Mouse (Mus musculus) heart, embryonic 15.5 days (tissue): ENCODE measurements around the gene Eif1ad. TPM values are rescaled to one million over a fixed set of nuclear protein-coding genes. Genes with fewer than 3 reads are reported as not detected.
"Not testable (repeated sequence)": the region's sequence is repeated elsewhere in the genome, so short reads cannot be mapped to it uniquely, and the experiment has no call there.

Experiments used
- ATAC-seq: fragments of 200-750 bp; cut with Nextera tagmentation; replicated peaks from 2 replicates; pipeline ENCODE4 v1.8.0; 2017; ENCODE audit warnings: low read depth, moderate TSS enrichment; ENCODE audit not compliant: insufficient number of reproducible peaks, insufficient read depth, low FRiP score
- H3K27ac ChIP-seq: fragments of 300-500 bp; sonication (generic); 2 replicates; pipeline ENCODE4 v1.5.1; 2015; ENCODE audit warnings: mild to moderate bottlenecking, inconsistent platforms
- H3K27me3 ChIP-seq: fragments of 300-500 bp; sonication (generic); 2 replicates; pipeline ENCODE4 v1.6.1; 2015; ENCODE audit warnings: inconsistent platforms
- H3K36me3 ChIP-seq: fragments of 300-500 bp; sonication (generic); 2 replicates; pipeline ENCODE4 v1.6.1; 2015; ENCODE audit warnings: mild to moderate bottlenecking, inconsistent platforms
- H3K4me1 ChIP-seq: fragments of 300-500 bp; sonication (generic); replicated peaks from 2 replicates; pipeline ENCODE4 v1.6.1; 2015; ENCODE audit warnings: inconsistent platforms
- H3K4me2 ChIP-seq: fragments of 300-500 bp; sonication (generic); 2 replicates; pipeline ENCODE4 v1.6.1; 2015; ENCODE audit warnings: inconsistent platforms, mild to moderate bottlenecking, moderate library complexity
- H3K4me3 ChIP-seq: fragments of 300-500 bp; sonication (generic); 2 replicates; pipeline ENCODE4 v1.5.1; 2015; ENCODE audit warnings: mild to moderate bottlenecking, inconsistent platforms
- H3K9ac ChIP-seq: fragments of 300-500 bp; sonication (generic); 2 replicates; pipeline ENCODE4 v1.6.1; 2015; ENCODE audit warnings: mild to moderate bottlenecking, inconsistent platforms
- H3K9me3 ChIP-seq: fragments of 300-500 bp; sonication (generic); replicated peaks from 2 replicates; pipeline ENCODE4 v1.6.1; 2016; ENCODE audit warnings: inconsistent platforms
- WGBS: fragments of 180-500 bp; shearing (Covaris S2); methylation state at CpG from one replicate; pipeline ENCODE4 v1.1.7; 2015; ENCODE audit warnings: mixed read lengths; 5-methylcytosine and 5-hydroxymethylcytosine counted together
- polyA plus RNA-seq: library from polyadenylated mRNA; unstranded; fragments of >200 nt; fragmentation: Nextera tagmentation; extraction: Ambion mirVana; gene quantifications from 2 replicates; pipeline ENCODE4 v1.2.1, GENCODE M21; 2015

Eif1ad gene
- polyA plus RNA-seq, 1 experiment from 2014 or later: 35.3 TPM

- Histone ChIP-seq H3K9ac (peak within 1 kb of the TSS; percentile 41), H3K4me2 (peak within 1 kb of the TSS; percentile 90), H3K4me3 (peak within 1 kb of the TSS; percentile 49)
- not testable (repeated sequence) for H3K27ac ChIP-seq, H3K9me3 ChIP-seq, ATAC-seq, H3K27me3 ChIP-seq, H3K36me3 ChIP-seq, H3K4me1 ChIP-seq
- 63% methylated on average over 6 of the region's 6 CpGs for whole genome bisulfite sequencing
Measured at GRCm38 (mm10) chr19:5349502-5349873, 17.1 kb upstream of the Eif1ad start, which contains the start of gene Cst6. Gene Cst6, minus strand, starts transcription at chr19:5349574.

DNA sequence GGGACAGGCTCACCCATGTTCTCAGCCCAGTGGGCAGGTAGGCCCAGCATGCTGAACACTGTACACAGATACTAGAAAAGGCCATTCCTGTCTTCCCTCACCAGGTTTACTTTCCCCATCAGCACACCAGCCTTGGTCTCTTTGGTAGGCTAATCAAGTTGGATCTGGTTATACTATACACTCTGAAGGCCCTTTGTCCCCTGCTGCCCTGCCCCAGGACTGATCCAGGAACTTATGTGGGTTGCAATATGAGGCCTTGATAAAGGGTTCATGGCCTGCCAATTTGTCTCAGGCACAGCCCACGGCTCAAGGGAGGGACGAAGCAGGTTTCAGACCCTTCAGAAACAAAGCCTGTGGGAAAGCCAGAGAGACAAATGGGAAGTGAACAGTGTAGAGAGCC, 12.9 kb upstream of the Eif1ad start:
- Histone ChIP-seq H3K36me3 (no peaks in the 10 kb centered on the region), H3K4me3 (no peak overlapping the region), H3K9me3 (no peaks in the 10 kb centered on the region), H3K27me3 (0 out of 2 replicates have a peak, but pooled peaks cover 3% of the 10 kb centered on the region), H3K27ac (no peak overlapping the region), H3K9ac (no peak overlapping the region), H3K4me1 (peaks cover 6% of the 10 kb centered on the region; the same call in 1 of the 2 replicates), H3K4me2 (no peak overlapping the region)
- no peak for ATAC-seq
- 75% methylated on average over 2 of the region's 2 CpGs for WGBS

GRCm38 (mm10) chr19:5356080-5356479, 10.5 kb upstream of the Eif1ad start:
- no CpG with 5 or more reads among the region's 1 CpGs for WGBS
- H3K9me3 ChIP-seq: no peaks in the 10 kb centered on the region
- H3K4me3 ChIP-seq: no peak overlapping the region
- H3K36me3 ChIP-seq: no peaks in the 10 kb centered on the region
- no peaks in the 10 kb centered on the region for H3K27me3 ChIP-seq
- no peak for ATAC-seq
- H3K4me2 ChIP-seq: no peak overlapping the region
- H3K27ac ChIP-seq: no peak overlapping the region
- no peak overlapping the region for H3K9ac ChIP-seq
- H3K4me1 ChIP-seq: peaks cover 2% of the 10 kb centered on the region; the same call in 1 of the 2 replicates

GRCm38 (mm10) chr19:5362186-5362585, 4.4 kb upstream of the Eif1ad start:
- H3K27ac ChIP-seq: no peak overlapping the region
- no peaks in the 10 kb centered on the region for H3K27me3 ChIP-seq
- 80% methylated on average over 2 of the region's 2 CpGs for WGBS
- H3K9ac ChIP-seq: no peak overlapping the region
- no peak overlapping the region for H3K4me2 ChIP-seq
- H3K4me1 ChIP-seq: peaks cover 19% of the 10 kb centered on the region
- H3K4me3 ChIP-seq: no peak overlapping the region
- peaks cover 13% of the 10 kb centered on the region; the same call in 1 of the 2 replicates for H3K36me3 ChIP-seq
- ATAC-seq: no peak
- no peaks in the 10 kb centered on the region for H3K9me3 ChIP-seq

- ATAC-seq: no peak
- H3K4me3 ChIP-seq: no peak overlapping the region
- H3K36me3 ChIP-seq: peaks cover 23% of the 10 kb centered on the region
- H3K9me3 ChIP-seq: no peaks in the 10 kb centered on the region
- WGBS: 67% methylated on average over 2 of the region's 2 CpGs
- H3K27ac ChIP-seq: no peak overlapping the region
- no peak overlapping the region for H3K9ac ChIP-seq
- peaks cover 32% of the 10 kb centered on the region for H3K4me1 ChIP-seq
- no peaks in the 10 kb centered on the region for H3K27me3 ChIP-seq
- H3K4me2 ChIP-seq: no peak overlapping the region
Measured at GRCm38 (mm10) chr19:5364124-5364523, 2.4 kb upstream of the Eif1ad start.

DNA sequence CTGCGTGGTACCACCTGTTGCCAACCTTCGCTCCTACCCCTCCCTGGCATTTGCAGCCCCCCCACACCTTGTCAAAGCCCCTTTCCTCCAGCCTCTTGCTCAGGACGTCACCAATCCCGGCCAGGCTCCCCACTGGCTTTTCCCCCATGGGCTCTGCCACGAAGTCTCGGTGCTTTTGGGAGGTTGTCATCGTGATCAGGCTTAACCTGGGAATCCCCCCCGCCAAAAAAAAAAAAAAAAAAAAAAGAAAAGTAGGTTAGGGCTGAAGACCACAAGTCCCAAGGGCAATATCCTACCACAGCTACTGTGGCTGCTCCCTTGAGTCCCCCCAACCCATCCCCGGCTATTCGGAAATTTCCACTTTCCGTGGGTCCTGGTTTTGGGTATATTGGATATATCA, 790 bp upstream of the Eif1ad start:
- no peak for ATAC-seq
- H3K4me2 ChIP-seq: peak overlapping the region; percentile 80
- peak overlapping the region; percentile 90 for H3K4me3 ChIP-seq
- H3K9me3 ChIP-seq: no peaks in the 10 kb centered on the region
- H3K27me3 ChIP-seq: no peaks in the 10 kb centered on the region
- 18% methylated on average over 11 of the region's 11 CpGs for WGBS
- peak overlapping the region; percentile 96 for H3K27ac ChIP-seq
- peaks cover 39% of the 10 kb centered on the region for H3K36me3 ChIP-seq
- peaks cover 32% of the 10 kb centered on the region for H3K4me1 ChIP-seq
- H3K9ac ChIP-seq: peak overlapping the region; percentile 80

GRCm38 (mm10) chr19:5367053-5367359, 465 bp downstream of the Eif1ad start, which contains the start of gene Banf1:
Gene Banf1, minus strand, starts transcription at chr19:5367168.
- Histone ChIP-seq H3K27ac (peak within 1 kb of the TSS; percentile 96), H3K4me1 (peaks cover 23% of the 10 kb centered on the region), H3K36me3 (peaks cover 46% of the 10 kb centered on the region), H3K4me2 (peak within 1 kb of the TSS; percentile 80), H3K27me3 (no peaks in the 10 kb centered on the region), H3K4me3 (peak within 1 kb of the TSS; percentile 90), H3K9ac (peak within 1 kb of the TSS; percentile 80), H3K9me3 (no peaks in the 10 kb centered on the region)
- peak; percentile 6 for ATAC-seq
- 0% methylated on average over 33 of the region's 33 CpGs for WGBS

- H3K36me3 ChIP-seq: peaks cover 51% of the 10 kb centered on the region
- H3K27ac ChIP-seq: peak overlapping the region; percentile 96
- WGBS: 10% methylated on average over 11 of the region's 11 CpGs
- peak overlapping the region; percentile 80 for H3K9ac ChIP-seq
- ATAC-seq: no peak
- peak overlapping the region; percentile 90 for H3K4me3 ChIP-seq
- H3K4me1 ChIP-seq: peaks cover 23% of the 10 kb centered on the region
- no peaks in the 10 kb centered on the region for H3K9me3 ChIP-seq
- H3K4me2 ChIP-seq: peak overlapping the region; percentile 80
- no peaks in the 10 kb centered on the region for H3K27me3 ChIP-seq
Measured at GRCm38 (mm10) chr19:5367455-5367854, 914 bp downstream of the Eif1ad start.

DNA sequence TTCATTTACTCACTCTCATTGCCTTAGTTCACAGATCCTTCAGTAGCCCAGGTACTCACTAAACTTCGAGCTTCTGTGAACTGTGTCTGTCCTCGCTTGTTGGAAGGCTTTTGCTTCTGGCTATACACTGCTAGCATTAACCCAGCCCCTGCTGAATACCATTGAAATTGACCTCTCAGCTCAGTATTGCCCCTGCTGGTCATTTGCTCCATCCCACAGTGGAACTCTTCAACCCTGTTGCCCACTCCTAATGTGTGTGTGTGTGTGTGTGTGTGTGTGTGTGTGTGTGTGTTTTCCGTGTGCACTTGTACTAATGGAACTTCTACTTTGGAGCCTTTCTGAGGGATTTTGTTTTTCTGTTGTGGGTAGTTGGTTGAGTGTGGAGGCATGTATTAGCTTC, 4.4 kb downstream of the Eif1ad start:
- no peak overlapping the region for H3K4me2 ChIP-seq
- H3K9me3 ChIP-seq: no peaks in the 10 kb centered on the region
- no peak overlapping the region for H3K9ac ChIP-seq
- H3K4me1 ChIP-seq: peaks cover 12% of the 10 kb centered on the region
- H3K36me3 ChIP-seq: peaks cover 39% of the 10 kb centered on the region
- WGBS: 79% methylated on average over 3 of the region's 3 CpGs
- H3K4me3 ChIP-seq: no peak overlapping the region
- ATAC-seq: no peak
- H3K27ac ChIP-seq: no peak overlapping the region
- no peaks in the 10 kb centered on the region for H3K27me3 ChIP-seq

- Histone ChIP-seq H3K4me1 (peaks cover 8% of the 10 kb centered on the region), H3K36me3 (peaks cover 43% of the 10 kb centered on the region), H3K9me3 (no peaks in the 10 kb centered on the region), H3K27me3 (no peaks in the 10 kb centered on the region), H3K4me3 (no peak overlapping the region), H3K9ac (no peak overlapping the region), H3K27ac (no peak overlapping the region), H3K4me2 (no peak overlapping the region)
- 93% methylated on average over 7 of the region's 7 CpGs for WGBS
- ATAC-seq: no peak
Measured at GRCm38 (mm10) chr19:5372724-5373123, 6.2 kb downstream of the Eif1ad start.

GRCm38 (mm10) chr19:5374177-5374576, 7.6 kb downstream of the Eif1ad start:
- Histone ChIP-seq H3K9ac (no peak overlapping the region), H3K4me3 (no peak overlapping the region), H3K9me3 (no peaks in the 10 kb centered on the region), H3K27me3 (no peaks in the 10 kb centered on the region), H3K4me2 (no peak overlapping the region), H3K36me3 (peaks cover 48% of the 10 kb centered on the region), H3K27ac (no peak overlapping the region), H3K4me1 (no peaks in the 10 kb centered on the region)
- WGBS: 66% methylated on average over 4 of the region's 4 CpGs
- ATAC-seq: no peak

DNA sequence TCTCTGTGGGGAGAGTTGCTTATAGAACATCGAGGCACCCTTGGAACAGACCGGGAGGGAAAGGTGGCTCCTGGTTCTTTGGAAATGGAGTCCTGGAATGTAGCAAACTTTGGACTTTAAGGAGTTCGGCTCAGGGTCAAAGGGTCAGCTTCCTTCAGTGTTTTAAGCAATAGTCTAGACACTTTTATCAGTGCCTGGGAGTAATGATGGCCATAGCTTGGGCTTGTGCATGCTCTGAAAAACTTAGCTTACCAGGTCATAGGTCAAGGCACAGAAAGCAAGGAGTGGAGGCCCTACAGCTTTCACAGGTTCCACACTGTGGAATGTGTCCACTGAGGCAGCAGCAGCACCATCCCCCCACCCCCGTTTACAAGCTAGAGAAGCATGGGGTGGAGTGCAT, 8.2 kb downstream of the Eif1ad start:
- no peak overlapping the region for H3K9ac ChIP-seq
- H3K9me3 ChIP-seq: no peaks in the 10 kb centered on the region
- 62% methylated on average over 4 of the region's 4 CpGs for WGBS
- no peak overlapping the region for H3K4me3 ChIP-seq
- H3K27ac ChIP-seq: no peak overlapping the region
- H3K4me2 ChIP-seq: no peak overlapping the region
- no peak for ATAC-seq
- no peaks in the 10 kb centered on the region for H3K27me3 ChIP-seq
- H3K36me3 ChIP-seq: peaks cover 48% of the 10 kb centered on the region
- H3K4me1 ChIP-seq: no peaks in the 10 kb centered on the region
